Mouse (Mus musculus): ENCODE data around the gene Cdh19. TPM values are rescaled to one million over a fixed set of nuclear protein-coding genes. Genes with fewer than 3 reads are reported as not detected.

The Cdh19 gene
- total and polyA plus RNA-seq, 3 experiments, result not detected

DNA sequence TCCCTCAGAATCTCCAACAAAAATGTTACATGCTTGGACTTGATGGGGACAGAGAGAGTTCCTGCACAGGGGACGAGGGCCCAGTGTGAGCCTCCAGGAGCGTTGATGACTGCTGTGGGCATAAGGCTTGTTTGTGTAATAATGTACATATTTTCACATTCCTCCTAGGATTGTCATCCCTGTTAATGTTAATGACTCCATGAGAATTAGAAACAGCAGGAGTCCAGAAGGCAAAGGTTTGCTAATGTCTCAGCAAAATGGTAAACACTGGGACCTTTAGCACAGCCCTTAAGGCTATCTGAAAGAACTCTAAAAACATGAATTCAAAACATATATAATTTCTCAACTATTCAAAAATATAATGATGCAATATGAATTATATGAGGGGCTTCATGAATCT, 8.2 kb downstream of the Cdh19 start:
- Histone ChIP-seq H3K9ac (ENCODE audit: insufficient read depth, low read depth) (no peak overlapping the region), H3K4me2 (ENCODE audit: insufficient read depth, low read depth, poor library complexity, severe bottlenecking) (no peak overlapping the region), H3K9me3 (replicated peaks; ENCODE audit: low read length) (peaks cover 15% of the 10 kb centered on the region), H3K79me2 (replicated peaks; ENCODE audit: control insufficient read depth, extremely low read depth, insufficient read depth, poor library complexity, severe bottlenecking) (no peaks in the 10 kb centered on the region), H3K36me3 (replicated peaks in 1 of 2; ENCODE audit: control insufficient read depth in 1 of 2, insufficient read depth in 1 of 2, low read length in 1 of 2) (no peaks in the 10 kb centered on the region), H3K4me1 (ENCODE audit: control insufficient read depth in 1 of 2, insufficient read depth in 2 of 2) (no peaks in the 10 kb centered on the region), H3K27ac (ENCODE audit: insufficient read depth, low read depth) (no peak overlapping the region), H3K4me3 (replicated peaks in 1 of 3; ENCODE audit: low read depth in 2 of 3, low read length in 2 of 3, poor library complexity in 1 of 3) (no peak overlapping the region), H3K27me3 (replicated peaks) (no peaks in the 10 kb centered on the region)
- TF ChIP-seq USF1 (IDR thresholded peaks at IDR 0.05; ENCODE audit: low read depth, low read length), result no peak
- no peak for TF ChIP-seq CHD1 (IDR thresholded peaks at IDR 0.05; ENCODE audit: low read depth, low read length)
- TF ChIP-seq ZMIZ1 (IDR thresholded peaks at IDR 0.05; ENCODE audit: low read depth, low read length), result no peak
- no peak for TF ChIP-seq ZNF384 (IDR thresholded peaks at IDR 0.05; ENCODE audit: low read depth, low read length)
- TF ChIP-seq KAT2A (IDR thresholded peaks at IDR 0.05; ENCODE audit: insufficient replicate concordance, low read length), result no peak
- in situ Hi-C loops (cut with MboI; ENCODE audit: low pct_ligation_motif_present, low pct_unique_long_range_greater_than_20kb, low sequenced_read_pairs) (no loop called here), dilution Hi-C loops (cut with MboI; ENCODE audit: extremely low pct_ligation_motif_present, extremely low pct_unique_long_range_greater_than_20kb, low sequenced_read_pairs) (no loop called here)
- DNase-seq (ENCODE audit: extremely low read depth), result no peak

DNA sequence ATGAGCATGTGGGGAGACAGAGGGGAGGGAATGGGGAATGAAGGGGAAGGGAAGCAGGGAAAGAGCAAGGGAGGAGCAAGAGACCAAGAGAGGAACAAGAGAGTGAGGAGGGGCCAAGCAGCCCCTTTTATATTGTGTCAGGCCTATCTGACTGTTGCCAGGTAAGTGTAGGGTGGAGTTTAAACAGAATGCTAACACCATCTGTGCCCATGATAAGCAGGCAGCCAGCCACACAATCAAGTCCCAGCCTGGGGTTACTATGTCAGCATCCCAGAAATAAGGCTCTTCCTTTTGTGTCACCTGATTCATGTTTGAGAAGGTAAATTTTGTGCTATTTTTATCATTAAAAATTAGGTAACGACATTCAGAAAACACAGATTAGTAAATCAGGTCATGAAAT, 67.6 kb downstream of the Cdh19 start:
- Histone ChIP-seq H3K4me2 (ENCODE audit: insufficient read depth, low read depth, poor library complexity, severe bottlenecking) (no peak overlapping the region), H3K27me3 (replicated peaks) (no peaks in the 10 kb centered on the region), H3K9ac (ENCODE audit: insufficient read depth, low read depth) (no peak overlapping the region), H3K4me1 (ENCODE audit: control insufficient read depth in 1 of 2, insufficient read depth in 2 of 2) (no peaks in the 10 kb centered on the region), H3K27ac (ENCODE audit: insufficient read depth, low read depth) (no peak overlapping the region), H3K79me2 (replicated peaks; ENCODE audit: control insufficient read depth, extremely low read depth, insufficient read depth, poor library complexity, severe bottlenecking) (no peaks in the 10 kb centered on the region), H3K4me3 (replicated peaks in 1 of 3; ENCODE audit: low read depth in 2 of 3, low read length in 2 of 3, poor library complexity in 1 of 3) (no peak overlapping the region), H3K36me3 (replicated peaks in 1 of 2; ENCODE audit: control insufficient read depth in 1 of 2, insufficient read depth in 1 of 2, low read length in 1 of 2) (no peaks in the 10 kb centered on the region), H3K9me3 (replicated peaks; ENCODE audit: low read length) (peaks cover 27% of the 10 kb centered on the region)
- TF ChIP-seq CHD2 (IDR thresholded peaks at IDR 0.05; ENCODE audit: low read length) (no peak), POLR2AphosphoS2 (IDR thresholded peaks at IDR 0.05; ENCODE audit: low read depth, low read length) (no peak), JUN (IDR thresholded peaks at IDR 0.05; ENCODE audit: insufficient read depth, low read depth, low read length) (no peak), BHLHE40 (IDR thresholded peaks at IDR 0.05; ENCODE audit: low read depth, low read length) (no peak), E2F4 (IDR thresholded peaks at IDR 0.05; ENCODE audit: insufficient replicate concordance, low read depth, low read length) (no peak), SIN3A (IDR thresholded peaks at IDR 0.05; ENCODE audit: low read length) (no peak), POLR2A (IDR thresholded peaks at IDR 0.05; ENCODE audit: low read depth, low read length) (no peak), ZC3H11A (IDR thresholded peaks at IDR 0.05; ENCODE audit: low read depth, low read length) (no peak), CTCF (conservative IDR thresholded peaks at IDR 0.05 in 1 of 2, IDR thresholded peaks at IDR 0.05 in 1 of 2; ENCODE audit: low read depth in 2 of 2, low read length in 2 of 2) (no peak), RAD21 (IDR thresholded peaks at IDR 0.05; ENCODE audit: low read depth, low read length) (no peak), MAZ (IDR thresholded peaks at IDR 0.05; ENCODE audit: low read depth, low read length) (no peak), KAT2A (IDR thresholded peaks at IDR 0.05; ENCODE audit: insufficient replicate concordance, low read length) (no peak), GABPA (IDR thresholded peaks at IDR 0.05; ENCODE audit: insufficient replicate concordance, low read depth, low read length) (no peak), NELFE (IDR thresholded peaks at IDR 0.05; ENCODE audit: low read depth, low read length) (no peak), ZKSCAN1 (IDR thresholded peaks at IDR 0.05; ENCODE audit: borderline replicate concordance, low read depth, low read length) (no peak), MAFK (IDR thresholded peaks at IDR 0.05; ENCODE audit: insufficient replicate concordance, low read length) (no peak), EP300 (IDR thresholded peaks at IDR 0.05; ENCODE audit: low read length) (no peak), USF2 (conservative IDR thresholded peaks at IDR 0.05; ENCODE audit: low read depth, low read length) (no peak)
- in situ Hi-C loops (cut with MboI; ENCODE audit: low pct_ligation_motif_present, low pct_unique_long_range_greater_than_20kb, low sequenced_read_pairs), result no loop called here
- dilution Hi-C loops (cut with MboI; ENCODE audit: extremely low pct_ligation_motif_present, extremely low pct_unique_long_range_greater_than_20kb, low sequenced_read_pairs), result no loop called here
- DNase-seq (ENCODE audit: extremely low read depth), result no peak
